Mouse (Mus musculus): ENCODE measurements around the gene Npm1. TPM values are rescaled to one million over a fixed set of nuclear protein-coding genes. Genes with fewer than 3 reads are reported as not detected.

The Npm1 gene
- 277 and 284 TPM in 2 replicates for polyA plus RNA-seq (2015; fragmentation: Nextera tagmentation; extraction: Ambion mirVana)

- DNase-seq (ENCODE audit: low spot score), result peak; percentile 100
- Histone ChIP-seq H3K4me2 (replicated peaks; ENCODE audit: low read depth, low read length) (peak within 1 kb of the TSS; percentile 96), H3K9me3 (ENCODE audit: low read length) (no peaks in the 10 kb centered on the region), H3K36me3 (ENCODE audit: insufficient read depth, low read length) (0 out of 2 replicates have a peak, but pooled peaks cover 3% of the 10 kb centered on the region), H3K4me3 (ENCODE audit: low read depth, low read length) (peak within 1 kb of the TSS; percentile 79), H3K27me3 (replicated peaks; ENCODE audit: insufficient read depth, low read length) (no peaks in the 10 kb centered on the region), H3K9ac (replicated peaks; ENCODE audit: low read depth) (peak within 1 kb of the TSS; percentile 84), H3K27ac (ENCODE audit: low read length) (peak within 1 kb of the TSS; percentile 89), H3K4me1 (ENCODE audit: insufficient read depth, low read depth, low read length) (peaks cover 7% of the 10 kb centered on the region; the same call in 1 of the 2 replicates)
- peak; percentile 98 for ATAC-seq
- WGBS, result 4% methylated on average over 48 of the region's 49 CpGs
- TF ChIP-seq EP300 (IDR thresholded peaks at IDR 0.05) (no peak), CTCF (IDR thresholded peaks at IDR 0.05) (no peak)
Observed at GRCm38 (mm10) chr11:33162998-33163506, at the start of gene Npm1. Gene Npm1 (minus strand): TSS chr11:33163206.

GRCm38 (mm10) chr11:33207411-33207810, 44.4 kb upstream of the Npm1 start:
- Histone ChIP-seq H3K27me3 (replicated peaks; ENCODE audit: insufficient read depth, low read length) (peaks cover 41% of the 10 kb centered on the region), H3K9ac (replicated peaks; ENCODE audit: low read depth) (no peak overlapping the region), H3K4me2 (replicated peaks; ENCODE audit: low read depth, low read length) (no peak overlapping the region), H3K36me3 (ENCODE audit: insufficient read depth, low read length) (no peaks in the 10 kb centered on the region), H3K9me3 (ENCODE audit: low read length) (no peaks in the 10 kb centered on the region), H3K4me1 (ENCODE audit: insufficient read depth, low read depth, low read length) (no peaks in the 10 kb centered on the region; the same call in 1 of the 2 replicates), H3K27ac (ENCODE audit: low read length) (no peak overlapping the region), H3K4me3 (ENCODE audit: low read depth, low read length) (no peak overlapping the region)
- WGBS, result 78% methylated on average over 2 of the region's 2 CpGs
- no peak for TF ChIP-seq CTCF (IDR thresholded peaks at IDR 0.05)
- no peak for TF ChIP-seq EP300 (IDR thresholded peaks at IDR 0.05)
- ATAC-seq, result no peak
- no peak for DNase-seq (ENCODE audit: low spot score)

- no peak for DNase-seq (ENCODE audit: low spot score)
- ATAC-seq, result no peak
- Histone ChIP-seq H3K9me3 (ENCODE audit: low read length) (no peaks in the 10 kb centered on the region), H3K27ac (ENCODE audit: low read length) (no peak overlapping the region), H3K27me3 (replicated peaks; ENCODE audit: insufficient read depth, low read length) (peaks cover 64% of the 10 kb centered on the region), H3K9ac (replicated peaks; ENCODE audit: low read depth) (no peak overlapping the region), H3K4me3 (ENCODE audit: low read depth, low read length) (no peak overlapping the region), H3K36me3 (ENCODE audit: insufficient read depth, low read length) (no peaks in the 10 kb centered on the region), H3K4me2 (replicated peaks; ENCODE audit: low read depth, low read length) (no peak overlapping the region), H3K4me1 (ENCODE audit: insufficient read depth, low read depth, low read length) (peaks cover 16% of the 10 kb centered on the region)
- WGBS, result 15% methylated on average over 3 of the region's 3 CpGs
- TF ChIP-seq CTCF (IDR thresholded peaks at IDR 0.05), result no peak
Observed at GRCm38 (mm10) chr11:33204966-33205365, 42.0 kb upstream of the Npm1 start.

GRCm38 (mm10) chr11:33204329-33204705, 41.3 kb upstream of the Npm1 start:
- no peak for DNase-seq (ENCODE audit: low spot score)
- Histone ChIP-seq H3K27me3 (replicated peaks; ENCODE audit: insufficient read depth, low read length) (peaks cover 65% of the 10 kb centered on the region), H3K4me3 (ENCODE audit: low read depth, low read length) (no peak overlapping the region)

GRCm38 (mm10) chr11:33203383-33204328, 40.6 kb upstream of the Npm1 start, which contains the start of gene Tlx3:
Gene Tlx3 (minus strand): TSS chr11:33203589.
- Histone ChIP-seq H3K9me3 (ENCODE audit: low read length) (no peaks in the 10 kb centered on the region), H3K4me3 (ENCODE audit: low read depth, low read length) (peak within 1 kb of the TSS; percentile 27), H3K27me3 (replicated peaks; ENCODE audit: insufficient read depth, low read length) (peaks cover 72% of the 10 kb centered on the region), H3K36me3 (ENCODE audit: insufficient read depth, low read length) (no peaks in the 10 kb centered on the region), H3K27ac (ENCODE audit: low read length) (no peak within 1 kb of the TSS), H3K9ac (replicated peaks; ENCODE audit: low read depth) (no peak within 1 kb of the TSS), H3K4me1 (ENCODE audit: insufficient read depth, low read depth, low read length) (peaks cover 16% of the 10 kb centered on the region), H3K4me2 (replicated peaks; ENCODE audit: low read depth, low read length) (peak within 1 kb of the TSS; percentile 22)
- TF ChIP-seq EP300 (IDR thresholded peaks at IDR 0.05) (no peak), CTCF (IDR thresholded peaks at IDR 0.05) (no peak)
- DNase-seq (ENCODE audit: low spot score) (peak; percentile 31), ATAC-seq (0 out of 2 replicates have a peak, but pooled peaks have one; percentile 12)
- WGBS, result 1% methylated on average over 74 of the region's 81 CpGs

More at GRCm38 (mm10) chr11:33204329-33204705, 41.3 kb upstream of the Npm1 start:
- Histone ChIP-seq H3K4me1 (ENCODE audit: insufficient read depth, low read depth, low read length) (peaks cover 16% of the 10 kb centered on the region), H3K9me3 (ENCODE audit: low read length) (no peaks in the 10 kb centered on the region), H3K9ac (replicated peaks; ENCODE audit: low read depth) (no peak overlapping the region), H3K4me2 (replicated peaks; ENCODE audit: low read depth, low read length) (no peak overlapping the region), H3K36me3 (ENCODE audit: insufficient read depth, low read length) (no peaks in the 10 kb centered on the region), H3K27ac (ENCODE audit: low read length) (no peak overlapping the region)
- TF ChIP-seq EP300 (IDR thresholded peaks at IDR 0.05), result no peak
- TF ChIP-seq CTCF (IDR thresholded peaks at IDR 0.05), result no peak
- WGBS, result 2% methylated on average over 18 of the region's 18 CpGs
- ATAC-seq, result no peak

GRCm38 (mm10) chr11:33202972-33203371, 40.0 kb upstream of the Npm1 start:
- H3K9me3 ChIP-seq (ENCODE audit: low read length), result no peaks in the 10 kb centered on the region
- no peaks in the 10 kb centered on the region for H3K36me3 ChIP-seq (ENCODE audit: insufficient read depth, low read length)
- no peak for TF ChIP-seq EP300 (IDR thresholded peaks at IDR 0.05)
- no peak for TF ChIP-seq CTCF (IDR thresholded peaks at IDR 0.05)
- peaks cover 16% of the 10 kb centered on the region for H3K4me1 ChIP-seq (ENCODE audit: insufficient read depth, low read depth, low read length)
- ATAC-seq, result no peak
- peaks cover 78% of the 10 kb centered on the region for H3K27me3 ChIP-seq (replicated peaks; ENCODE audit: insufficient read depth, low read length)
- no peak overlapping the region for H3K27ac ChIP-seq (ENCODE audit: low read length)
- no peak overlapping the region for H3K9ac ChIP-seq (replicated peaks; ENCODE audit: low read depth)
- H3K4me2 ChIP-seq (replicated peaks; ENCODE audit: low read depth, low read length), result no peak overlapping the region; the same call in 1 of the 2 replicates
- WGBS, result 3% methylated on average over 22 of the region's 47 CpGs
- peak overlapping the region; percentile 27 for H3K4me3 ChIP-seq (ENCODE audit: low read depth, low read length)
- DNase-seq (ENCODE audit: low spot score), result no peak

Data from lung, postnatal 0 days (tissue).